Mouse (Mus musculus) bone marrow, adult 2 months (tissue): Measurements from ENCODE around the gene Bckdhb.

Source experiments
- CTCF ChIP-seq: fragments of 200-500 bp; IDR thresholded peaks from 2 replicates; pipeline ENCODE4 v1.5.1; 2011; ENCODE audit warnings: low read length, control low read depth; ENCODE audit not compliant: control insufficient read depth, insufficient read depth
- POLR2A ChIP-seq: fragments of 200-500 bp; IDR thresholded peaks from 2 replicates; pipeline ENCODE4 v1.6.1; 2011; ENCODE audit warnings: low read depth, mild to moderate bottlenecking, control low read depth, low read length, borderline replicate concordance; ENCODE audit not compliant: control insufficient read depth

DNA sequence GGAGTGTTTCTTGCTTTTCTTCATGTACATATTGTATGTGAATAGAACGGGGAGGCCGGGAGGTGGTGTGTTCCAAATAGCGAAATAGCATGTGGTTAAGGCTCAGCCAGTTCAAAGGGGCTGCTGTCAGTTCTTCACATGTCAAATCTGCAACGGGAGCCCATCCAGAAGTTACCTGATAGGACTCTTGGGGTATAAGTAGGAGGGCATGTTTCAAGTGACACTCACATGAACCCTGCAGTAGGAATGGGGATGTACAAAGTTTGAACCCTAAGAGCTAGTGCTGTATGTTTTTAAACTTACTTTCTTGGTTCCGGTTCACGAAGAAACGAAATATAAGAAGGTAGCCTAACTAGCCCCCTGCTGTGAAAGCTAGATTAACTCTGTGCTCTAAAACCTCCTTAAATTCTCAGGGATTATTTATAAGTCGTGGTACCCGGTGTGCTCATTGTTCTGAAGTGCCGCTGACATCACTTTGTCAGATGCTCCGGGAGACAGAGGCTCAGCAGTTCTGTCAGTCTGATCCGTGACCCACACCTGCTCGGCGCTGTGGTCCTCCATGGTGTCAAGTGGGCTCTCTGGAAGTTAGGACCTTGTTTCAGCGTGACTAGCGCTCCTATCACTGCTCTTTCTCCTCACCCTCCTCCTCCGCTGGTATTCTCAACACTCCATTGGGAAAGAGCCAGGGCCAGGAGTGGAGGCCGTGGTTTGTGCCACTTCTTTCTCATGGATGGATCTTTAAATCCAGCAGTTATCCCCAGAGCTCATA is 126.1 kb downstream of the Bckdhb start:
- no peak for TF ChIP-seq CTCF
- TF ChIP-seq POLR2A = no peak
